Mouse (Mus musculus) intestine, postnatal 0 days (tissue): ENCODE data around the gene Asphd2. TPM values are rescaled to one million over a fixed set of nuclear protein-coding genes. Genes with fewer than 3 reads are reported as not detected.

Experiments
- ATAC-seq: fragments of 200-750 bp; cut with Nextera tagmentation; 2 replicates; pipeline ENCODE4 v1.8.0; 2017; ENCODE audit warnings: mild to moderate bottlenecking, moderate TSS enrichment, moderate library complexity
- H3K27ac ChIP-seq: fragments of 300-500 bp; sonication (generic); 2 replicates; pipeline ENCODE4 v1.5.1; 2014; ENCODE audit warnings: mild to moderate bottlenecking, low read depth, low read length, moderate library complexity
- H3K27me3 ChIP-seq: fragments of 300-500 bp; sonication (generic); replicated peaks from 2 replicates; pipeline ENCODE4 v1.6.1; 2014; ENCODE audit warnings: low read length, mixed read lengths; ENCODE audit not compliant: control insufficient read depth, insufficient read depth
- H3K36me3 ChIP-seq: fragments of 300-500 bp; sonication (generic); 2 replicates; pipeline ENCODE4 v1.6.1; 2014; ENCODE audit warnings: mild to moderate bottlenecking, moderate library complexity; ENCODE audit not compliant: control insufficient read depth, insufficient read depth
- H3K4me1 ChIP-seq: fragments of 300-500 bp; sonication (generic); replicated peaks from 2 replicates; pipeline ENCODE4 v1.6.1; 2014; ENCODE audit warnings: antibody characterized with exemption, low read length, mixed read lengths; ENCODE audit not compliant: control insufficient read depth, insufficient read depth
- H3K4me2 ChIP-seq: fragments of 300-500 bp; sonication (generic); replicated peaks from 2 replicates; pipeline ENCODE4 v1.6.1; 2014; ENCODE audit warnings: low read depth, mild to moderate bottlenecking, moderate library complexity
- H3K4me3 ChIP-seq: fragments of 300-500 bp; sonication (generic); 2 replicates; pipeline ENCODE4 v1.5.1; 2014; ENCODE audit warnings: low read depth, low read length
- H3K9ac ChIP-seq: fragments of 300-500 bp; sonication (generic); 2 replicates; pipeline ENCODE4 v1.6.1; 2014; ENCODE audit warnings: mild to moderate bottlenecking, low read depth, low read length
- H3K9me3 ChIP-seq: fragments of 300-500 bp; sonication (generic); 2 replicates; pipeline ENCODE4 v1.6.1; 2016; ENCODE audit warnings: mixed run types; ENCODE audit not compliant: control insufficient read depth
- CTCF ChIP-seq: sonication (generic); IDR thresholded peaks from 2 replicates; pipeline ENCODE4 v1.5.1; 2016; ENCODE audit warnings: low read depth, mild to moderate bottlenecking, control low read depth, antibody characterized with exemption, moderate library complexity
- WGBS: fragments of 180-500 bp; shearing (Covaris S2); extraction: QIAGEN DNeasy Blood & Tissue Kit; methylation state at CpG from one replicate; pipeline ENCODE4 v1.1.7; 2014; 5-methylcytosine and 5-hydroxymethylcytosine counted together
- polyA plus RNA-seq: library from polyadenylated mRNA; unstranded; fragments of >200 nt; fragmentation: Nextera tagmentation; extraction: Ambion mirVana; gene quantifications from 2 replicates; pipeline ENCODE4 v1.2.1, GENCODE M21; 2015

Gene Asphd2
- polyA plus RNA-seq, 1 experiment from 2014 or later = 4.6 TPM

DNA sequence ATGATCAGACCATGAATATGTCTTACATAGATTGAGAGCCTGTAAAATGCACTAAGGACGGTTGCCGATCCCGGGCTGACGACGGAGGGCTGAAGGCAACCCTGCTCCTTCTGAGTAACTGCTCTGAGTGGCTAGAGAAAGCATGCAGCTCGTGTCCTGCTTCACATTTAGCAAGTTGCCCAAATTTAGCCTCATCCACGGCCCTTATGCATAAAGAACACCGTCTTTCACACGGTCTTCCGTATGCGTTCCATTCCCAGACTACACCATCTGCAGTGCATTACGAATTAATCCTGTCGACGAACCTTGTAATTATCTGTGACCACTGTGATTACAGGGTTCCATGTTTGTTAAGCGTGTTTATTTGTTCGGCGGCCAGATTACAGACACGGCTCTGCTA is 1.4 kb upstream of the Asphd2 start:
- H3K36me3 ChIP-seq = no peaks in the 10 kb centered on the region
- 81% methylated on average over 18 of the region's 18 CpGs for whole genome bisulfite sequencing
- no peak for ATAC-seq
- H3K9me3 ChIP-seq = no peaks in the 10 kb centered on the region
- no peak overlapping the region for H3K9ac ChIP-seq
- TF ChIP-seq CTCF = no peak
- H3K4me2 ChIP-seq = no peak overlapping the region
- H3K4me1 ChIP-seq = no peaks in the 10 kb centered on the region
- H3K4me3 ChIP-seq = no peak overlapping the region
- H3K27me3 ChIP-seq = peaks cover 30% of the 10 kb centered on the region
- H3K27ac ChIP-seq = no peak overlapping the region

GRCm38 (mm10) chr5:112394415-112394763 is 277 bp downstream of the Asphd2 start:
- TF ChIP-seq CTCF = no peak
- Histone ChIP-seq H3K4me3 (peak overlapping the region; percentile 53), H3K4me2 (peak overlapping the region; percentile 74), H3K9ac (no peak overlapping the region), H3K27me3 (peaks cover 30% of the 10 kb centered on the region), H3K9me3 (no peaks in the 10 kb centered on the region), H3K36me3 (no peaks in the 10 kb centered on the region), H3K4me1 (no peaks in the 10 kb centered on the region), H3K27ac (no peak overlapping the region)
- 0 out of 2 replicates have a peak, but pooled peaks have one; percentile 31 for ATAC-seq
- WGBS = 2% methylated on average over 26 of the region's 28 CpGs

DNA sequence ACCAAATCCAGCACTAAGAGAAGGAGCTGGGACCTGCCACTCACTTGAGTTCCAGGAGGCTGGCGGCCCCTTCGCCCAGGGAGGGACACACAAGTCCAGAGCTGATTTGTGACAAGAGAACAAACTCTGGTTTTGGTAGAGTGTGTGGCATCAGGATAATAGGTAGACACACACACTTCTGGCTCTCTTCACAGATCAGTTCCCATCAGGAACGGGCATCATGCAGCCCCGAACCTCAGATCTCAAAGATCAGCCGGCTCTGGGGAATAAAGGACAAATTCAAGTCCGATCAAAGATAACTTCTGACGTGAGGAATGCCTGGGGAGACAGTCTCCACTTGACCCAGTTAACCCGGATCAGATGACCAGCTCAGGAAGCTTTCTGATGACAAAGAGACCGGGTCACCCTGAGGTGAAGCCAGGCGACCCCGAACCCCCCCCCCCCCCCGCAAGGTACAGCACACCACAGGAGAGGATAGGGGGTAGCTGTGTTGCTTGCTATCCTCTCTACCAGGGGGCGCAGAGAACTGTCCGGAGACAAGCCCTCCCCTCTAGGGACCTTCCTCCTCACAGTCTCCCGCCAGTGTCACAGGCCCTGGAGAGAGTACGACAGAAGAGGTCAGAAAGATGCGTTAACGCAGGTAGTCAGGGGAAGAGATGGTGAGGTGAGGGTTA is 788 bp downstream of the Asphd2 start:
- no peak for ATAC-seq

GRCm38 (mm10) chr5:112391676-112392323 is 2.9 kb downstream of the Asphd2 start:
- Histone ChIP-seq H3K4me1 (no peaks in the 10 kb centered on the region), H3K9ac (no peak overlapping the region), H3K36me3 (no peaks in the 10 kb centered on the region), H3K27ac (no peak overlapping the region), H3K27me3 (peaks cover 30% of the 10 kb centered on the region), H3K4me3 (no peak overlapping the region), H3K4me2 (no peak overlapping the region), H3K9me3 (no peaks in the 10 kb centered on the region)
- ATAC-seq = no peak
- TF ChIP-seq CTCF = no peak
- WGBS = 65% methylated on average over 27 of the region's 27 CpGs

More for the DNA sequence above, 788 bp downstream of the Asphd2 start:
- Histone ChIP-seq H3K36me3 (no peaks in the 10 kb centered on the region), H3K27ac (no peak overlapping the region), H3K4me2 (peak overlapping the region; percentile 74), H3K4me3 (peak overlapping the region; percentile 53), H3K9me3 (no peaks in the 10 kb centered on the region), H3K4me1 (no peaks in the 10 kb centered on the region), H3K9ac (no peak overlapping the region), H3K27me3 (peaks cover 30% of the 10 kb centered on the region)
- TF ChIP-seq CTCF = no peak
- WGBS = 15% methylated on average over 18 of the region's 18 CpGs

- Histone ChIP-seq H3K9ac (no peak overlapping the region), H3K36me3 (no peaks in the 10 kb centered on the region), H3K27me3 (peaks cover 28% of the 10 kb centered on the region), H3K27ac (no peak overlapping the region), H3K9me3 (no peaks in the 10 kb centered on the region), H3K4me2 (no peak overlapping the region), H3K4me1 (no peaks in the 10 kb centered on the region), H3K4me3 (no peak overlapping the region)
- no peak for TF ChIP-seq CTCF
- ATAC-seq = no peak
- WGBS = 44% methylated on average over 16 of the region's 16 CpGs
Observed at GRCm38 (mm10) chr5:112391002-112391401, 3.7 kb downstream of the Asphd2 start.

GRCm38 (mm10) chr5:112389352-112389751 is 5.3 kb downstream of the Asphd2 start:
- Histone ChIP-seq H3K36me3 (no peaks in the 10 kb centered on the region), H3K4me2 (no peak overlapping the region), H3K4me3 (no peak overlapping the region), H3K4me1 (no peaks in the 10 kb centered on the region), H3K27ac (no peak overlapping the region), H3K9me3 (no peaks in the 10 kb centered on the region), H3K9ac (no peak overlapping the region), H3K27me3 (peaks cover 17% of the 10 kb centered on the region; the same call in 1 of the 2 replicates)
- TF ChIP-seq CTCF = no peak
- 81% methylated on average over 9 of the region's 9 CpGs for WGBS
- ATAC-seq = no peak
